ENCODE assay signal across 9 mouse cellular contexts in genomic region chr17:29395381-29395780, GRCm38 (mm10). TPM values are rescaled to one million over a fixed set of nuclear protein-coding genes. Genes with fewer than 3 reads are reported as not detected.
DNase-seq lines count a peak whose midpoint lies in the region; ATAC-seq lines count a peak whose summit lies in the region.
"Had no signal": no experiment of that assay in that cellular context is flagged by ENCODE, and none has a peak within 500 bp of the region (broad histone marks: within the 10 kb centered on the region; RNA-seq: fewer than 3 reads in every experiment).

No protein-coding gene starts in this region.

- H3K4me3 ChIP-seq in liver, embryonic 13.5 days (replicated peaks), result no peak overlapping the region
- H3K4me3 ChIP-seq in forebrain, embryonic 11.5 days (ENCODE audit: low read depth, low read length), result no peak overlapping the region
- H3K4me3 ChIP-seq in forebrain, embryonic 14.5 days (ENCODE audit: low read depth, low read length), result no peak overlapping the region
- H3K4me3 ChIP-seq in midbrain, embryonic 11.5 days (ENCODE audit: low read depth, low read length), result no peak overlapping the region

- peak overlapping the region; percentile 25; the same call in 1 of the 2 replicates for H3K4me2 ChIP-seq in liver, embryonic 13.5 days
- H3K4me2 ChIP-seq in forebrain, embryonic 11.5 days (ENCODE audit: low read depth, low read length, severe bottlenecking), result no peak overlapping the region
- no peak overlapping the region for H3K4me2 ChIP-seq in forebrain, embryonic 14.5 days (ENCODE audit: low read length)
- H3K4me2 ChIP-seq in midbrain, embryonic 11.5 days, result no peak overlapping the region

- WGBS in liver, embryonic 13.5 days (ENCODE audit: insufficient replicate concordance), result 12% methylated on average over 7 of the region's 7 CpGs
- 71% methylated on average over 7 of the region's 7 CpGs for WGBS in forebrain, embryonic 11.5 days
- WGBS in forebrain, embryonic 14.5 days, result 65% methylated on average over 7 of the region's 7 CpGs
- WGBS in midbrain, embryonic 11.5 days, result 71% methylated on average over 7 of the region's 7 CpGs

- H3K27me3 ChIP-seq in liver, embryonic 13.5 days, result no peaks in the 10 kb centered on the region
- no peaks in the 10 kb centered on the region; the same call in 1 of the 2 replicates for H3K27me3 ChIP-seq in forebrain, embryonic 11.5 days (ENCODE audit: control insufficient read depth, insufficient read depth, low read length)
- H3K27me3 ChIP-seq in forebrain, embryonic 14.5 days (replicated peaks; ENCODE audit: control insufficient read depth, insufficient read depth, low read length), result no peaks in the 10 kb centered on the region; the same call in 1 of the 2 replicates
- peaks cover 2% of the 10 kb centered on the region; the same call in 1 of the 2 replicates for H3K27me3 ChIP-seq in midbrain, embryonic 11.5 days (ENCODE audit: control insufficient read depth, insufficient read depth, low read length)

- H3K36me3 ChIP-seq in liver, embryonic 13.5 days, result no peaks in the 10 kb centered on the region
- H3K36me3 ChIP-seq in forebrain, embryonic 11.5 days (ENCODE audit: control insufficient read depth, insufficient read depth, low read length), result no peaks in the 10 kb centered on the region
- H3K36me3 ChIP-seq in forebrain, embryonic 14.5 days (ENCODE audit: control insufficient read depth, insufficient read depth, low read length), result no peaks in the 10 kb centered on the region
- no peaks in the 10 kb centered on the region for H3K36me3 ChIP-seq in midbrain, embryonic 11.5 days (ENCODE audit: control insufficient read depth, insufficient read depth, low read length)

- H3K4me1 ChIP-seq in liver, embryonic 13.5 days (replicated peaks), result peaks cover 96% of the 10 kb centered on the region
- peaks cover 12% of the 10 kb centered on the region for H3K4me1 ChIP-seq in forebrain, embryonic 11.5 days (replicated peaks; ENCODE audit: control insufficient read depth, insufficient read depth, low read length)
- H3K4me1 ChIP-seq in forebrain, embryonic 14.5 days (ENCODE audit: control insufficient read depth, insufficient read depth, low read length), result peaks cover 10% of the 10 kb centered on the region
- peaks cover 22% of the 10 kb centered on the region for H3K4me1 ChIP-seq in midbrain, embryonic 11.5 days (ENCODE audit: control insufficient read depth, insufficient read depth, low read length)

- H3K9me3 ChIP-seq in liver, embryonic 13.5 days (replicated peaks), result no peaks in the 10 kb centered on the region
- no peaks in the 10 kb centered on the region for H3K9me3 ChIP-seq in forebrain, embryonic 11.5 days (ENCODE audit: control insufficient read depth, low read length)
- no peaks in the 10 kb centered on the region for H3K9me3 ChIP-seq in forebrain, embryonic 14.5 days (replicated peaks; ENCODE audit: control insufficient read depth, low read length)
- no peaks in the 10 kb centered on the region for H3K9me3 ChIP-seq in midbrain, embryonic 11.5 days (ENCODE audit: control insufficient read depth, low read length)

- DNase-seq in CD8-positive naive resting alpha-beta T cell, adult 2 months (ENCODE audit: low read depth in 2 of 2, low spot score in 2 of 2), result peak; percentile 37 to 41
- no peak for DNase-seq in liver, embryonic 13.5 days
- peak; percentile 28 for DNase-seq in spleen, adult 12 weeks (ENCODE audit: low spot score)
- DNase-seq in forebrain, embryonic 11.5 days (ENCODE audit: low spot score), result no peak
- no peak for DNase-seq in forebrain, embryonic 14.5 days (ENCODE audit: low spot score)
- no peak for DNase-seq in right cerebral cortex, postnatal 25 days
- no peak for DNase-seq in midbrain, embryonic 11.5 days (ENCODE audit: low spot score, missing footprints)
- DNase-seq: kidney, postnatal 14 days had no signal

- peak overlapping the region; percentile 76 for H3K27ac ChIP-seq in liver, embryonic 13.5 days
- no peak overlapping the region for H3K27ac ChIP-seq in forebrain, embryonic 11.5 days (ENCODE audit: low read depth, low read length)
- H3K27ac ChIP-seq in forebrain, embryonic 14.5 days (ENCODE audit: low read depth, low read length), result no peak overlapping the region
- H3K27ac ChIP-seq in midbrain, embryonic 11.5 days (ENCODE audit: low read depth, low read length), result no peak overlapping the region

- peak overlapping the region; percentile 78 for H3K9ac ChIP-seq in liver, embryonic 13.5 days
- H3K9ac ChIP-seq in forebrain, embryonic 11.5 days (ENCODE audit: low read length), result no peak overlapping the region
- H3K9ac ChIP-seq in forebrain, embryonic 14.5 days (ENCODE audit: low read length), result no peak overlapping the region
- no peak overlapping the region for H3K9ac ChIP-seq in midbrain, embryonic 11.5 days (ENCODE audit: low read length)

- peak; percentile 55 for ATAC-seq in common myeloid progenitor, adult 5-6 weeks (replicated peaks; ENCODE audit: low read depth, poor library complexity, severe bottlenecking)
- ATAC-seq in liver, embryonic 13.5 days (ENCODE audit: low read depth), result no peak
- no peak for ATAC-seq in forebrain, embryonic 11.5 days (replicated peaks; ENCODE audit: low FRiP score)
- ATAC-seq in forebrain, embryonic 14.5 days, result no peak
- no peak for ATAC-seq in midbrain, embryonic 11.5 days (ENCODE audit: low FRiP score)

RNA-seq across cellular contexts. Expression of gene Fgd2, which starts 34.7 kb away (rescaled TPM):
- total RNA-seq in common myeloid progenitor, adult 5-6 weeks (2017), result 23.9 and 39.0 TPM in 2 replicates
- 4.5 and 5.0 TPM in 2 replicates for polyA plus RNA-seq in liver, embryonic 13.5 days (2015; fragmentation: Nextera tagmentation; extraction: Ambion mirVana)
- 2.4 TPM in 2 replicates for polyA plus RNA-seq in forebrain, embryonic 11.5 days (2014; fragmentation: Nextera tagmentation; extraction: Ambion mirVana)
- polyA plus RNA-seq in forebrain, embryonic 14.5 days (2014; fragmentation: Nextera tagmentation; extraction: Ambion mirVana), result 3.4 and 6.1 TPM in 2 replicates
- 2.2 and 2.4 TPM in 2 replicates for polyA plus RNA-seq in midbrain, embryonic 11.5 days (2014; fragmentation: Nextera tagmentation; extraction: Ambion mirVana)

RNA-seq across cellular contexts. Expression of gene Mtch1, which starts 47.6 kb away (rescaled TPM):
- 56.5 and 76.6 TPM in 2 replicates for total RNA-seq in common myeloid progenitor, adult 5-6 weeks (2017)
- 55.2 and 64.0 TPM in 2 replicates for polyA plus RNA-seq in liver, embryonic 13.5 days (2015; fragmentation: Nextera tagmentation; extraction: Ambion mirVana)
- polyA plus RNA-seq in forebrain, embryonic 11.5 days (2014; fragmentation: Nextera tagmentation; extraction: Ambion mirVana), result 332 and 420 TPM in 2 replicates
- polyA plus RNA-seq in forebrain, embryonic 14.5 days (2014; fragmentation: Nextera tagmentation; extraction: Ambion mirVana), result 418 and 521 TPM in 2 replicates
- 348 and 375 TPM in 2 replicates for polyA plus RNA-seq in midbrain, embryonic 11.5 days (2014; fragmentation: Nextera tagmentation; extraction: Ambion mirVana)

Comparison
In these comparisons a context has a peak if more than half of its experiments do, and no peak if none do; other contexts are left out.
1. DNase-seq: peak in CD8-positive naive resting alpha-beta T cell, adult 2 months (2 of 2) and spleen, adult 12 weeks (single experiment); none in liver, embryonic 13.5 days (single experiment), forebrain, embryonic 11.5 days (single experiment), forebrain, embryonic 14.5 days (single experiment), right cerebral cortex, postnatal 25 days (single experiment) and midbrain, embryonic 11.5 days (single experiment).